Mouse (Mus musculus) T-helper 1 cell (primary cell): ENCODE measurements around the gene Polr2b.

Source experiments
- in situ Hi-C: fragments of 300-600 bp; cut with MboI, MseI; formaldehyde crosslinking; loops from one replicate; pipeline ENCODE4 v1.15.1; 2025; ENCODE audit warnings: high pct_unique_total_duplicates

Gene Polr2b

GRCm38 (mm10) chr5:77292803-77293522 lies 17.0 kb upstream of the Polr2b start:
- in situ Hi-C loops = no loop called here

GRCm38 (mm10) chr5:77299486-77299885 lies 10.5 kb upstream of the Polr2b start:
- in situ Hi-C loops = no loop called here

- in situ Hi-C loops = no loop called here
These were observed 8.5 kb upstream of the Polr2b start for GRCm38 (mm10) chr5:77301296-77301903.

- in situ Hi-C loops = no loop called here
These were observed 2.0 kb upstream of the Polr2b start for GRCm38 (mm10) chr5:77307821-77308553.

- in situ Hi-C loops = no loop called here
These were observed 668 bp upstream of the Polr2b start for GRCm38 (mm10) chr5:77309051-77309906.

- in situ Hi-C loops = no loop called here
These were observed 4.3 kb downstream of the Polr2b start for GRCm38 (mm10) chr5:77314206-77314605.

GRCm38 (mm10) chr5:77314986-77315385 lies 5.0 kb downstream of the Polr2b start:
- in situ Hi-C loops = no loop called here

- in situ Hi-C loops = loop anchor here (10.0 kb wide), 2 partner anchors 340 to 700 kb away; no protein-coding TSS in a partner anchor
These were observed 15.0 kb downstream of the Polr2b start for GRCm38 (mm10) chr5:77324936-77325335.

- in situ Hi-C loops = no loop called here
These were observed 20.2 kb downstream of the Polr2b start for GRCm38 (mm10) chr5:77330154-77330553.

- in situ Hi-C loops = no loop called here
These were observed 30.1 kb downstream of the Polr2b start for GRCm38 (mm10) chr5:77340033-77340432.

GRCm38 (mm10) chr5:77348901-77349300 lies 39.0 kb downstream of the Polr2b start:
- in situ Hi-C loops = no loop called here

GRCm38 (mm10) chr5:77349971-77350658 lies 40.2 kb downstream of the Polr2b start:
- in situ Hi-C loops = loop anchor here (10.0 kb wide), 1 partner anchor 55 kb away; the partner anchor contains the start of gene Igfbp7

- in situ Hi-C loops = loop anchor here (10.0 kb wide), 1 partner anchor 53 kb away; the partner anchor contains the start of gene Igfbp7
These were observed 41.7 kb downstream of the Polr2b start for GRCm38 (mm10) chr5:77351691-77352090.

GRCm38 (mm10) chr5:77354361-77354787 lies 44.4 kb downstream of the Polr2b start:
- in situ Hi-C loops = loop anchor here (10.0 kb wide), 1 partner anchor 50 kb away; the partner anchor contains the start of gene Igfbp7

- in situ Hi-C loops = loop anchor here (5.0 to 10.0 kb wide), 2 partner anchors 49 to 107 kb away; partner anchors contain the start of gene Igfbp7
These were observed 45.6 kb downstream of the Polr2b start for GRCm38 (mm10) chr5:77355307-77356265.

- in situ Hi-C loops = loop anchor here (5.0 to 10.0 kb wide), 2 partner anchors 47 to 105 kb away; partner anchors contain the start of gene Igfbp7
These were observed 47.6 kb downstream of the Polr2b start for GRCm38 (mm10) chr5:77357405-77358149.

- in situ Hi-C loops = loop anchor here (5.0 to 10.0 kb wide), 2 partner anchors 46 to 104 kb away; partner anchors contain the start of gene Igfbp7
These were observed 48.4 kb downstream of the Polr2b start for GRCm38 (mm10) chr5:77358347-77358746.

- in situ Hi-C loops = loop anchor here (5.0 to 10.0 kb wide), 2 partner anchors 45 to 102 kb away; partner anchors contain the start of gene Igfbp7
These were observed 50.0 kb downstream of the Polr2b start for GRCm38 (mm10) chr5:77359971-77360370.
